Mouse (Mus musculus) left cerebral cortex, adult 8-10 months (tissue): ENCODE results near the gene Klf9. TPM values are rescaled to one million over a fixed set of nuclear protein-coding genes. Genes with fewer than 3 reads are reported as not detected.

Experiments used
- DNase-seq, 2 experiments: peaks; one replicate each; pipeline ENCODE4 v3.0.0; 2022; ENCODE audit warnings: low spot score in 2 of 2
- total RNA-seq, 4 experiments: library from RNA; stranded (reverse); gene quantifications; 2 replicates each; pipeline ENCODE4 v1.2.4; 2022

Klf9 gene
- total RNA-seq, 4 experiments from 2014 or later: 162 to 191 (median 170) TPM

DNA sequence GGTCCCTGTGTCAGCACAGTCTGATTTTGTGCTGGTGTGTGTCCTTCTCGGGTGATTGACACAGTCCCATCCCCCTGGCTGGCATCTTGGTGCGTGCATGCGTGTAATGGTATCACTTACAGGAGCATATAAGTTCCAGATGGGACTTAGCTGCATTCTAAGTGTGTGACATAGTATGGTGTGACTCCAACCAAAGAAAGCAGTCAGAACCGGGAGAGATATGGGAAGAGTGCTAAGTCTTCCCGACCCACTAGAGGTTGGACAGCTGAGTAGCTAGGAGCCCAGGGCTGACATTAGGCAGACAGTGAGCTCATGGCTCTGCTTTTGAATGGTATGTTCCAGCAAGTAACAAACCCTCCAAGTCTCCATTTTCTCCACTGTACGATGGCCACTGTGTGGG, 21.9 kb downstream of the Klf9 start:
- no peak for DNase-seq

DNA sequence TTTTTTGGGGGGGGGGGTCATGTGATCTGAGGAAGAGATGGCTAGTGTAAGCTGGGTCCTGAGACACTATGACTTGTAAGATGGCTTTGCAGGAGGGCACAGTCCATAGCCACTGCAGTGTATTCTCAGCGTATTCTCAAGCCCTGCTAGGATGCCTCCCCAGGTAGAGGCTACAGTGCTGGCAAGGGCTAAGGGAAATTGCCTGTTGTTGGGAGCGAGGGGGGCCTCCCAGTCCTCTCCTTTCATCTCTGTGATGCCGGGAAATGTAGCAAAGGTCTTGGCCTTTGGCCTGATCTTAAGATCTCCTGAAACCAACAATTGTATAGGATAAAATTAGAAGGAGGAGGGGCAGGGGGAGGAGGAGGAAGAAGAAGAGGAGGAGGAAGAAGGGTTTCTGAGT, 22.3 kb downstream of the Klf9 start:
- DNase-seq: no peak

DNA sequence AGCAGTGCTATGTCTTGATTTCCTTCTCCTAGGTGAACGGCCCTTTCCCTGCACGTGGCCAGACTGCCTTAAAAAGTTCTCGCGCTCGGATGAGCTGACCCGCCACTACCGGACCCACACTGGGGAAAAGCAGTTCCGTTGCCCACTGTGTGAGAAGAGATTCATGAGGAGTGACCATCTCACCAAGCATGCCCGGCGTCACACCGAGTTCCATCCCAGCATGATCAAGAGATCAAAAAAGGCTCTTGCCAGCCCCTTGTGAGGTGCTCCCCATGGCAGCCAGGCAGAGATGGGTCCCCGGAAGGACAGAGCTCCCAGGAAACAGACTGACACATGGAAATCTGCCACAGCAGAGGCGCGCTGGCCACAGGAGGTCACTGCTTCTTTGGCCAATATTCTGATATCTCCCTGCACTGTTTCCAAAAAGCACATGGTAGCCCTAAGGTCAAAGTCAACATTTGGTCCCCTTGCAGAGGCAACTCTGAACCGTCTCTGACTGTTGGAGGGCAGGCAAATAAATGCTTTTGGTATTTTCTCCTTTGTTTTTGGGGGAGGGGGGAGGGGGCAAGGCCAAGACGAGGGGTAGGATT, 23.7 kb downstream of the Klf9 start:
- DNase-seq: no peak

DNA sequence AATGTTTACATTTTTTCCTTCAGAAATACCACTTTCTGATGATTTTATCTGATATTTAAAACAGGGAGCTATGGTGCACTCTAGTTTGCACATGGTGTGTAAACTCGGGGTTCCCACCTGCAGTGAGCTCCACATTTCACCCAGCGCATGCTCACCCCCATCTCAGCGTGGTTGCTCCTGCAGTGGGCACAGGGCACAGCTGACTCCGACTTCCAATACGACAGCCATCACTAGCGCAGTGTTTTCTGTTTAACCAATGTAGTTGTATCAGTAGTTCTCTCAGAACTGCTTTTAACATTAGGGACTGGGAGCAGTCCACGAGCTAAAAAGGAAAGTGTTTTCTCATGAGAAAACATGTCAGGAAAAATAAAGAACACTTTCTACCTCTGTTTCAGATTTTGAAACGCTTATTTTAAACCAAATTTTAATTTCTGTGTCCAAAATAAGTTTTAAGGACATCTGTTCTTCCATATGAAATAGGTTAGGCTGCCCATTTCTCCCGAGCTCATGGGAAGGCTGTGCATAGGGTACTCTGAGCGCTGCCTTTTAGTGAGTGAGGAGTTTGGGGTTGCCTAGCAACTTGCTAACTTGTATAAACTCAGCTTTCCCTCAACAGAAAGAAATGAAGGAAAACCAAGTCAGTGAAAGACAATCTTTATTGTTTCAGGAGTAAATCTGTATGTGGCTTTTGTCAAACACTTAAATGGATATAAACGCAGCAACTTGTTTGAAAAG, 25.7 kb downstream of the Klf9 start:
- DNase-seq: no peak

DNA sequence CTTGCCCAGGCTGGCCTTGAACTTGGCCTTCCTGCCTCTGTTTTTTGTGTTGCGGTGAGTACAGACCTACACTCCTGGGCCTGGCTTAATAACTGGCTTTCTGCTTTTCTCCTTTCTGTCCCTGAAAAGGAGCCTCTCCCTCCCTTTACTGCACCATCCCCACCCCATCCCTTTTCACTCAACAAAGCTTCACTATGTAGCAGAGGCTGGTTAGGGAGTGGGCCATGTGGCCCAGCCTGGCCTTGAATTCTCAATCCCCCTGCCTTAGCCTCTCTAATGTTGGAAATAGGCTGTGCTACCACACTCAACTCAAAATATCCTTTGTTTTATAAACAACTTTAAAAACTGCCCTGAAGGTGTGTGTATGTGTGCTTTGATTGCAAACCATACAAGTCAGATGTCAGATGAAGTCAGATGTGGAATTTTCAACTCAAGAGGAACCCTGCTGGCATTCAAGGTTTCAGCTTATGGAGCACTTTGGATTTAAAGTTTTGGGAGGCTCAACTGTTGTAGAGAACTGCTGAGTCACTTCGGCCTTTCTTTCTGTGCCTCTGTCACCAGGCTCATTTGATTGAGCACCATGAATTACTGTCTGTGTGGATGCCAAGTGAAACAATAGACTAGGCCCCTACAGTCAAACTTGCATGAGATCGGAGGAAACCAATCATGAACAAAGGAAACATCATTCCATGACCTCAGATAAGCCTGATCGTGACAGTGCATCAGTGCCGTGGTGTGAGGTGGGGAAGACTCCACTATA, 28.1 kb downstream of the Klf9 start:
- no peak for DNase-seq

DNA sequence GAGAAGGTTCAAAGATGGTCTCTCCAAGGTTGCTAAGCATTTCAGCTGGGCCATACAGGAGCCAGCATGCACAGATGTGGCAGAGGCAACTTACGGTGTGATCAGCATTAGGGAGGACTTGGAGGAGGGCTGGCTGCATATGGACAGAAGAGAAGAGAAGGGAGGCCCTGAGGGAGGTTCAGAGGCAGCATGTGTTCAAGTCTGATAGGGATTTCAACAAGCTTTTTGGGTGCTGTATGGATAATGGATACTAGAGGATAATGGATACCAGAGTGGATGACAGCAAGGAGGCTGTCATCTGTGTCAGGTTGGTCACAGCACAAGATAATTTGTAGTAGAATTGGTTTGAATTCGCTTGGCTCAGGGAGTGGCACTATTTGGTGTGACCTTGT, 28.6 kb downstream of the Klf9 start:
- no peak for DNase-seq

DNA sequence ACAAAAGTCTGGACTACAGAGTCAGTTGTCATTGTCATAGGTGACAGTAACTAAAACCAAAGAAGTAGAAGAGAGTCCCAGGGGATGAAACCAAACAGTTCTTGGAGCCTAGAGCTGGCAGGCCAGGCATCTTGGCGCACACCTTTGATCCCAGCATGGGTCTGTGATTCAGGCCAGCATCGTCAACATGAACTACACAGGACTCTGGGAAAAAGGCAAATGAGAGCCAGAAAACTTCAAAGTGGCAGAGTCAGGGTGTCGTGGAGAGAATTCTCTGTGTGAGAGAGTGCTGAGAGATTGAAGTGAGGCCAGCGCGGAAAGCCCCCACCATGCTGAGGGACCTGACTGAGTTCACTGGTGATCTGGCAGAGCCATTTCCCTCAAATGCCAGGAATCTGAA, 29.4 kb downstream of the Klf9 start:
- DNase-seq: no peak

DNA sequence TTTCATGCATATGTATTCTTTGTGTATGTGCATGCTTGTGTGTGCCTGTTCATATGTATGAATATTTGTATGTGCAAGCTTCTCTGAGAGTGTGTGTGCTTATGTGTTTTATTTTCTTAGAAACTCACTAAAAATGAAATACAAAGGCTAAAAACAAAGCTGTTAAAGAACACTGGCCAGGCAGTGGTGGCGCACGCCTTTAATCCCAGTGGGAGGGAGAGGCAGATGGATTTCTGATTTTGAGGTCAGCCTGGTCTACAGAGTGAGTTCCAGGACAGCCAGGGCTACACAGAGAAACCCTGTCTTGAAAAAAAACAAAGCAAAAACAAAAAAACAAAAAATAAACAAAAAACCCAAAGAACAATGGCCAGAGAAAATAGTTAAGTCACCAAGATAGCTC, 30.1 kb downstream of the Klf9 start:
- DNase-seq: no peak

DNA sequence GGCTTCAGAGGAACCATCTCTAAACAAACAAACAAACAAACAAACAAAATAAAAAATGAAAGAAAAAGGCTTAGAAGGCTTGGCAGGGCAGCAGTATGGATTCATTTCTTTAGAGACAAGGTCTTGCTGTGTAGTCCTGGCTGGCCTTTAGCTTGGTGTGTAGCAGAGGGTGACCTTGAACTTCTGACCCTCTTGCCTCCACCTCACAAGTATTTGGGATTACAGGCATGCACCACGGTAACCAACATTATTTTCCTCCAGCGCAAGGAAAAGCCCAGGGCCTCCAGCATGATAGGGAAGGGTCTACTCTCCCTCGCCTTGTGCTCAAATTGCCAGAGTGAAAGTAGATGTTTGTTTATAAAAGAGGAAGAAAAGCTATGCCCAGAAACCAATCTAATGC, 34.1 kb downstream of the Klf9 start:
- no peak for DNase-seq

DNA sequence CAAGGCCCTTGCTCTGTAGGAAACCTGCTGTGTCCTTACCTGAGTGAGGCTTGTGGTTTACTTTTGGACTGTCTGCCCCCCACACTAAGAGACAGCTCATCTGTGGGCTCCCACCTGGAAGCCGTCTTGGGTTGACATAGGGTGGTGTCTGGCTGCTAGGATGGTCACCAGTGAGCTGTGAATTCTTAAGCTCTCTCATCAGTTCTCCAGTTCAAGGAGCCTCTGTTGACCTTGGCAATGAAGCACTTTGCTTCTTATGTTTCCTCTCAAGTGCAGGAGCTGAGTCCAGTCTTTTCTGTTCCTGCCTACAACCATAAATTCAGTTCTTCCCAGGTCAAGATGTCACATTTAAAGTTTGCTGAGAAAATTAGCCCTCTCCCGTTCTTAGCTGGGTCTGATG, 34.5 kb downstream of the Klf9 start:
- no peak for DNase-seq

DNA sequence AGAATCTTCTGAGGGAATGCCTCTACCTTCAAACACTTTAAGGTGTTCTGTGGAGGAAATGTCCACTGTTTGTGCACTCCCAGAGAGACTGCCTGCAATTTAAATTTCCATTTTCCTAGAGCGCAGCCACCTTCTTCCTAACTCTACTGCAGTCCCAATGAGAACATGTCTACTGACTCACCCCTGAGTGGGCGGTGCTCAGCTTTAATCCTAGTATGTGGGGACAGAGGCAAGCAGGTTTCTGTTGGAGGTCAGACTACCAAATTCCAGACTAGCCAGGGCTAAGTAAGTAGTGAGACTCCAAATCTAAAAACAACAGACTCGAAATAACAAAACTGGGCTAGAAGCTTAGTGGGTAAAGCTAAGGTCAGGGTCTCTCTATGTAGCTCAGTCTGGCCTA, 37.5 kb downstream of the Klf9 start:
- DNase-seq: no peak

DNA sequence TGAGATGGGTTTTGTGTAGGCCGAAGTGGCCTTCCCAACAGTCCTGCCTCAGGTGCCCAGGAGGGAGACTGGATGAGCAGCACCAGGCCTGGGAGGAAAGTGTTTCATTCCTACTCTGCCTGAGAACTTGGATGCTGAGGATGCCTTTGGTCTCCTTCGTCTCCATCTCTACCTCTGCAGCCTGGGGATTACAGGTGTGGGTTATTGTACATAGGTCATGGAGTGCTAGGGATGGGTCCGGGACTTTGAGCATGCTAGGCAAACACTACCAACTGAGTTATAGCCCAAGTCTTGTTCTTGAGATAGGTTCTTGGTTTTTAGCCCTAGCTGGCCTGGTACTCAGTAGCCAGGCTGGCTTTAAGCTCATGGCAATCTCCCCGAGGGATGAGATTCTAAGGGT, 42.5 kb downstream of the Klf9 start:
- no peak for DNase-seq

DNA sequence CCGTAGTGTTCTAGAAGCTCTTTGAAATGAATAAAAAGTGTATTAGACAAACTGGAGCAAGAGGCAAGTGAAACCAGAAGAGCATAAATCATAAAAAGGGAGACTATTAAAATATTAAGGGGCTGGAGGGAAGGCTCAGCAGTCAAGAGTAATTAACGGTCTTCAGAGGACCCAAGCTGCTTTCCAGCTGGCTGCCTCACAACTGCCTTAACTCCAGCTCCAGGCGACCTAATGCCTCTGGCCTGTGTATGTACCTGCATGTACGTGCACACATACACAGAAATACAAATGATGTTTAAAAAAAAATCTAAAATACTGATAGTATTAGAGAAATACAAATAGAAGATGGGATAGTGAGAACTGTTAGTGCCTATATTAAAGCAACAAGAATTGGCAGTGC, 43.0 kb downstream of the Klf9 start:
- no peak for DNase-seq

DNA sequence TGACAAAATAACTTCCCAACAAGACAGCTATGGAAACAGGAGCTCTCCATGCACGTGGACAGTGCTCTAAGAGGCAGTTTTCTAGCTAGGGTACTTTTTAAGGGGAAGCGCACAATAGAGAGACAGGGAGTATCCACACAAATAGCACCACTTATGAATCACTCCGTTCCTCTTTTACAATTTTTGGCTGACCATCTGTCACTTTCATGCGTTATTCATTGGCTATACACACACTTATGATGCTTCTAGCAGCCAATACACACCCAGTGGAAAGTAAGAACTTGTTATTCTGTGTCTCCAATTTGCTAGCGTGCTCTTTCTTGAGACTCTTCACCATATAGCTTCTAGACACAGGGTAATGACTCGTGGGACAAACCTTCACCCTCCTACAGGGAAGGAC, 46.7 kb downstream of the Klf9 start:
- no peak for DNase-seq

DNA sequence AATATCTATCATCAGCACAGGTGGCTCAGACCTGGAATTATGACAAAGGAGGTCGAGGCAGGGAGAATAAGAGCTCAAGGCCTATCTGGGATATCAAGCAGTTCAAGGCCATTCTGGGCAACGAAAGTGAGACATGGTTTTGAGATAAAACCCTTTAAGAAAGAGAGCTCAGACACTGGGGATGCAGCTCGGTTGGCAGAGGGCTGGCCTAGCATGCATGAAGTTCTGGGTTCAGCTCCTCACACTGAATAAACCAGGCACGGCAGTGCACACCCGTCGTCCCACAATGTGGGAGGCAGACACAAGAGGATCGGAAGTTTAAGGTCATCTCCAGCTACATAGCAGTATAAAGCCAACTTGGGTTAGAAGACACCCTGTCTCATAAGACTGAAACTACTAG, 48.0 kb downstream of the Klf9 start:
- DNase-seq: no peak

DNA sequence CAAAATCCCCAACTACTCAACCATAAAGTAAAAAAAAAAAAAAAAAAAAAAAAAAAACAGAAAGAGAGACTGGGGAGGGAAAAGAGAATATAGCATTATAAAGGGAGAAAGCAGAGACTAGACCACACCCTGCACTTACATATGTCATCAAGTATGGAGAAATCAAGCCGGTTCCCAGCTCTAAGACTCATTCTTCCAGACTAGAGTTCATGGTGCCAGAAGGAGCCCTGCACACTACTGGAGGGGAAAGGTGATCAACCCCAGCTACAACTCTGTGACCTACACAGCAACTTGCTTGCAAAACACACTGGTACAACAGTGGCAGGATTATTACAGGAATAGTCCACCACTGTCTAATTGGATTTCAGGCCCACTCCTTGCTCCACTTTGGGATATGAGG, 48.7 kb downstream of the Klf9 start:
- no peak for DNase-seq

DNA sequence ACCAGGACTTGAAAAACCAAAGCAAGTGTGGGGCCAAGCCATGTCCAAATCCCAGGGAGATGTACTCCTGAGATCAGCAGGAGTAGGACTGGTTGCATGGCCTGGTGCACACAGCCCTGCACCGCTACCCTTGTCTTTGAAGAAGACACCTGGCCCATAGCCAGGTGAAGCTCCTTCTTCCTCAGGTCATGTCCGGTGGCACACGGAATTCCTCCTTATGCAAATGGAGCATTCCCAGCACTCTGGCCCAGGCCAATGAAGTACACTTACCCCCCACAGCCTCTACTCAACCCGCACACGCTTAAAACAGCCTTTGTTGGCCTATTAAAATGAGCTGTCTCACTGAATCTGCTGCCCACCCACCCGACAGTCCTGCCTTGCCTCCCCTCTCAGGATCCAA, 50.5 kb downstream of the Klf9 start:
- no peak for DNase-seq

DNA sequence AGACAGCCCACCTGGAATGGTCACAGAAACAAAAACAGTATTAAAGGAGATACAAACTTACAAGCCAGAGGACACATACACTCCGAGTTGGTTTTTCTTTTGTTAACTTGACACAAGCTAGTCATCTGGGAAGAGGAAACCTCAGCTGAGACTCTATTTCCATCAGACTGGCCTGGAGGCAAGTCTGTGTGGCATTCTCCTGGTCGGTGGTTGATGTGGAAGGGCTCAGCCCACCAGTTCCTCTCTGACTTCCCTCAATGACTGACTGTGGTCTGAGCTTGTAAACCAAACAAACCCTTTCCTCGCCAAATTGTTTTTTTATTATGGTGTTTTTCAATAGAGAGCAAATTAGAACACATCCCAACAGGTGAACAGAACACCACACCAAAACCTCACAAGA, 52.0 kb downstream of the Klf9 start:
- DNase-seq: no peak

DNA sequence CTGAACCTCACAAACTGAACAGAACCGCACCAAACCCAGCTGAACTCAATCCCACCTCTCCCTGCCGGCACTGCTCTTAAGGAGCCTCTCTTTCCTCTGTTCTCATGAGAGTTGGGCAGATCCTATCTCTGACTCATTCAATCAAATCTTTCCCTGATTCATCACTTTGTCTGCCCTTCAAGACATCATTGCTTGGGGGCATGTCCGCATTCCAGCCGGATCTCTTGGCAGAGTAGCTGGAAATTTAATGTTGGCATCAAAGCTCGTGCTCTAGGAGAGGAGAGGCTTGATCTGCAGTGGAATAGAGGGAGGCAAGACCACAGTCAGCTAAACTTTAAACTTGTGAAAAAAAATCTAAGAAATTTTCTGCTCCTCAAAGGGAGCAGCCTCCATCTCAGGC, 61.1 kb downstream of the Klf9 start:
- no peak for DNase-seq

DNA sequence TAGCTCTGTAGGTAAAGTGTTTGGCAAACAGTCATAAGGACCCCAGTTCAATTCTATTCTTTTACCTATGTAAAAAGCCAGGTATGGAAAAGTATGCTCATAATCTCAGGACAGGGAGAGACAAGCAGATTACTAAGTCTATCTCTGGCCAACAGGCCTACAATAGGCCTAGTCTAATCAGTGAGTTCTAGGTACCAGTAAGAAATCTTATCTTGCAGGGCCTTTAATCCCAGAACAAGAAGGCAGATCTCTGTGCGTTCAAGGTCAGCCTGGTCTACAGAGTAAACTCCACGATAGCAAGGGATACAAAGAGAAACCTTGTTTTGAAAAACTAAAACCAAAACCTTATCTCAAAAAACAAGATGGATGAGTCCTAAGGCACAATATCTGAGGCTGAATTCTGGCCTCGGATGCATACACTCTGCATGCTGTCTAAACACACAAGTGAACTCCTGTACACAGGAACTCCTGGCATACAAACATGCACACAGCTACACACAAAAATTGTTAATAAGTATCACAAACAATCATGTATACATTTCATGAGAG, 62.6 kb downstream of the Klf9 start:
- no peak for DNase-seq

DNA sequence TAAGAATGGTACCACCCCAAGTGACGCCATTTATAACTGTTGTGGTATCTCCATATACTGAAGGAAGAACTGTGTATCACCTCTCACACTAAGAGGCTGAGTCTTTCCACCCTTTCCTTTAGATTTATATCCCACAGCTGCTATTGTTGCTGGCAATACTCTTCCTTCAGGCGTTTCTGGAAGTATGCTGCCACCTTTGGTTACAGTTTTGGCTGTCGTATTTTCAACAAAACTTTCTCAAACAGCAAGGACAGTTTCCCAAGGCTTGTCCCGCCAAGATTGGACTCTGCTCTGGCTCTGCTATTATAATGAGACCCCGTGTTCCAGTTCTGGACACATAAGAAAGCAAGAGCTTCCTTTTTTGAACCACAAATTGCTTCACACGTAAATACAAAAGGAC, 70.3 kb downstream of the Klf9 start:
- DNase-seq: no peak

DNA sequence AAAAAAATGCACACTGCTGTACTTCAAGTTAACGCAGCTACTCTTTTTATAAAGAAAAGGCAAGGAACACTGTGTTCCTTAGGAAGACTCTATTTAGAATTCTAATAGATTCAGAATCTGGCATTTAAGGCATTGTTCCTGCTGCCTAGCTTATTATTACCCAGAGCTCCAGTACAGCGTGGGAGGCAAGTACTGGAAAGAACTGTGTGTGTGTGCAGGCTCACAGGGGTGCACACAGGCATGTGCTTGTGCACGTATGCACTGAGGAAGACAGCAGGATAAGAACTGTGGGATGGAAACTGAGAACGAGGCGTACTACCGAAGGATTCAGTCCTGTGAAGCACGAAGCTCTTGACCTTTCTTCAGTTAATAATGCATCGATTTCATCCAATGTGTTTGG, 73.3 kb downstream of the Klf9 start:
- DNase-seq: peak; percentile 30 to 84
